Mouse (Mus musculus) hindbrain, embryonic 16.5 days (tissue): Measurements from ENCODE around the gene Gm9573. TPM values are rescaled to one million over a fixed set of nuclear protein-coding genes. Genes with fewer than 3 reads are reported as not detected.

ENCODE experiments used
- polyA plus RNA-seq: library from polyadenylated mRNA; unstranded; fragments of >200 nt; fragmentation: Nextera tagmentation; extraction: Ambion mirVana; gene quantifications from 2 replicates; pipeline ENCODE4 v1.2.1, GENCODE M21; 2015

Gene Gm9573
- polyA plus RNA-seq, 1 experiment from 2014 or later = not detected

Other genes with a start within 250 kb of the Gm9573 start
- gene H2-Q4, start 247.0 kb downstream of the Gm9573 start, polyA plus RNA-seq = 0.89 TPM in 2 replicates
- gene H2-Q6, start 201.8 kb downstream of the Gm9573 start, polyA plus RNA-seq = 1.1 and 1.2 TPM in 2 replicates
- gene H2-Q7, start 187.5 kb downstream of the Gm9573 start, polyA plus RNA-seq = 4.3 and 4.8 TPM in 2 replicates
- 0.11 and 0.21 TPM in 2 replicates for gene H2-Q10, start 156.5 kb downstream of the Gm9573 start, polyA plus RNA-seq
- gene Pou5f1, start 120.6 kb downstream of the Gm9573 start, polyA plus RNA-seq = not detected in 2 replicates
- 16.4 and 21.2 TPM in 2 replicates for gene Tcf19, start 109.8 kb downstream of the Gm9573 start, polyA plus RNA-seq
- 5.8 and 6.3 TPM in 2 replicates for gene Cchcr1, start 109.5 kb downstream of the Gm9573 start, polyA plus RNA-seq
- 0.94 and 1.1 TPM in 2 replicates for gene Psors1c2, start 93.4 kb downstream of the Gm9573 start, polyA plus RNA-seq
- gene Cdsn, start 74.5 kb downstream of the Gm9573 start, polyA plus RNA-seq = 0.19 and 0.28 TPM in 2 replicates
- 0.11 and 0.12 TPM in 2 replicates for gene 2300002M23Rik, start 59.2 kb downstream of the Gm9573 start, polyA plus RNA-seq
- not detected in 2 replicates for gene Sfta2, start 25.1 kb downstream of the Gm9573 start, polyA plus RNA-seq
- gene Mucl3, start 17.1 kb upstream of the Gm9573 start, polyA plus RNA-seq = not detected in 2 replicates
- gene Vars2, start 41.0 kb upstream of the Gm9573 start, polyA plus RNA-seq = 16.7 and 17.9 TPM in 2 replicates
- gene Gtf2h4, start 47.1 kb upstream of the Gm9573 start, polyA plus RNA-seq = 27.8 and 28.1 TPM in 2 replicates
- 87.1 and 106 TPM in 2 replicates for gene Ddr1, start 78.0 kb upstream of the Gm9573 start, polyA plus RNA-seq
- 14.5 and 17.2 TPM in 2 replicates for gene Ier3, start 195.0 kb upstream of the Gm9573 start, polyA plus RNA-seq
- 131 and 150 TPM in 2 replicates for gene Flot1, start 196.6 kb upstream of the Gm9573 start, polyA plus RNA-seq
- 1,705 and 1,762 TPM in 2 replicates for gene Tubb5, start 211.7 kb upstream of the Gm9573 start, polyA plus RNA-seq
- gene Mdc1, start 214.9 kb upstream of the Gm9573 start, polyA plus RNA-seq = 9.3 and 11.2 TPM in 2 replicates
- 20.8 and 22.3 TPM in 2 replicates for gene Nrm, start 234.7 kb upstream of the Gm9573 start, polyA plus RNA-seq
- 18.9 and 24.4 TPM in 2 replicates for gene Ppp1r18, start 239.0 kb upstream of the Gm9573 start, polyA plus RNA-seq